Mouse (Mus musculus) brain, embryonic 14.5 days (tissue): ENCODE measurements at regions not wholly inside any gene's neighbourhood (a gene's known extent, or its start where the extent isn't known, plus 50 kb on each side); places are given as distances from the start of the nearest gene placed in this dataset.

Source experiments
- DNase-seq: peaks from one replicate; pipeline ENCODE4 v3.0.0-alpha.2; 2011; ENCODE audit warnings: low read depth
- CTCF ChIP-seq: fragments of 200-500 bp; IDR thresholded peaks from 2 replicates; pipeline ENCODE4 v1.5.1; 2012; ENCODE audit warnings: inconsistent platforms, mild to moderate bottlenecking, moderate library complexity, borderline replicate concordance; ENCODE audit not compliant: insufficient read depth, insufficient read length; ENCODE audit errors: extremely low read depth
- POLR2A ChIP-seq: fragments of 200-500 bp; IDR thresholded peaks from 2 replicates; pipeline ENCODE4 v1.6.1; 2012; ENCODE audit warnings: mild to moderate bottlenecking, inconsistent platforms, borderline replicate concordance; ENCODE audit not compliant: poor library complexity, insufficient read depth, insufficient read length, severe bottlenecking; ENCODE audit errors: extremely low read depth

DNA sequence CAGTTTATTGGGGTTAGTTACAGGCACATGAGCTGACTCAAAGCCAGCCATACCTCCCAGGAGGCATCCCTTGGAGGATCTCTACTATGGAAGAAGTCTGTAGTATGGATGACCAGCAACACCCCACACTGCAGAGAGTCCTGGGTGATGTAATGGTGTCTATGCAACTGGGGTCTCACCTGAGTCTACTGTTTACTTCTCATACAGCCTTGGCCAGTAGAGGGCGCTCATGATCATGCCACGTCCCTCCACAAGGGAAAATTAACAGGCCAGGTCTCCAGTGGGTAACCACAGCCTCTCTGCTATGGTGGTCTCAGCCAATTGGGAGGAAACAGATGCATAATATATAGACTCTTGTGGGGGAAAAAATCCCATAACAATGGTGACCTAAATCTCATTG, 111.7 kb downstream of the Cdh26 start:
- DNase-seq, result no peak
- TF ChIP-seq POLR2A (no peak), CTCF (peak; percentile 64)

DNA sequence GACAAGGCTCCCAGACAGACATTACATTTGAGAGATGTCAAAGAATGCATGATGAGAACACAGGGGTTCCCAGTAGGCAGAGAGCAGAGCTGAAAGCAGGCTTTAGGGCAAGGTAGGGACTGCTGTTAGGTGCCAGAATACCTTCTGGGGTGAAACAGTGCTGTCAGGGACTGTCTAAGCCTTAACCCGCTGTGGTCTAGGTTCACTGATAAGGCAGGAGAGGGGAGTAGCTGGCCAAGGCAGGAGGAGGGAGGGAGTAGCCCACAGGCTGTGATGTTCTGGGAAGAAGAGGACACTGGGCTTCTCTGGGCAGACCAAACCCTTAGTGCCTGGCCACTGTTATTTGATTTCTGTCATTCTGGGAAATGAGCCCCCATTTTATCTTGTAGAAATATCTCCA, 114.1 kb downstream of the Cdh26 start:
- no peak for DNase-seq
- TF ChIP-seq POLR2A, result no peak
- no peak for TF ChIP-seq CTCF

GRCm38 (mm10) chr2:178545601-178546352, 115.4 kb downstream of the Cdh26 start:
- DNase-seq, result peak; percentile 66
- no peak for TF ChIP-seq POLR2A
- no peak for TF ChIP-seq CTCF

DNA sequence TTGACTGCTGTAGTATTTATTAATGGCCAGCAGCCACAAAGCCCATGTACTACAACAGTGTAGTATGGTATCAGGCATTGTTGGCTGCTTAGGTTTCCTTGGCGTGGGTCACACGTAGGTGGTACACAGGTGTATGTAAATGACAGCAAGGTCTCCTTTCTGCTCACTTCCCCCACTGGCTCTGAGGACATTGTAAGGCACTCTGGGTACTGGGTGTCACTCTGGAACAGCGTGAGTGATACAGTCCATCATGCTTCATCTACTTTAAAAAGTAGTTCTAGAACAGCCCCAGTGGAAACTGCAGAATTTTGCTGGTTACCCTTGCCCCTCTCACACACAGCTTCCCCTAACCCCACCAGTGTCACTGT, 116.0 kb downstream of the Cdh26 start:
- TF ChIP-seq CTCF, result no peak
- no peak for DNase-seq

DNA sequence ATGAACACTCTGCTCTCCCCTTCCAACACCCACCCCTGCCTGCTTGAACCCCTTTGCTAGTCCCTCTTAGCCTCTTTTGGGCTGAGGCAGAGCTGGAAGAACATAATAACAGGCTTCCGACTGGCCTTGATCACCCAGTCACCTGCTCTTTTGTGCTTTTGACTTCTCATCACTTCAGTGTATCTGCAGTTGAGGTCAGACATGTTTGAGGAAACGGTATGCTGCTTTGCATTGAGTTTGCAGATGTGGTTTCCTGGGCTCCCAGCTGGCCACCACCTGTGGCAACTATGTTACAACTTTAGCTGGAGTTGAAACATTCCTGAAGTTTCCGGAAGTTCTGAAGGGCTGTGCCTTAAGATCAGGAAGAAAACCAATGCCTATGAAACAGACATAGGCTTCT, 116.6 kb downstream of the Cdh26 start:
- DNase-seq, result no peak
- TF ChIP-seq POLR2A (no peak), CTCF (no peak)

GRCm38 (mm10) chr2:178548937-178549336, 118.6 kb downstream of the Cdh26 start:
- TF ChIP-seq POLR2A, result no peak
- TF ChIP-seq CTCF, result no peak
- DNase-seq, result no peak

DNA sequence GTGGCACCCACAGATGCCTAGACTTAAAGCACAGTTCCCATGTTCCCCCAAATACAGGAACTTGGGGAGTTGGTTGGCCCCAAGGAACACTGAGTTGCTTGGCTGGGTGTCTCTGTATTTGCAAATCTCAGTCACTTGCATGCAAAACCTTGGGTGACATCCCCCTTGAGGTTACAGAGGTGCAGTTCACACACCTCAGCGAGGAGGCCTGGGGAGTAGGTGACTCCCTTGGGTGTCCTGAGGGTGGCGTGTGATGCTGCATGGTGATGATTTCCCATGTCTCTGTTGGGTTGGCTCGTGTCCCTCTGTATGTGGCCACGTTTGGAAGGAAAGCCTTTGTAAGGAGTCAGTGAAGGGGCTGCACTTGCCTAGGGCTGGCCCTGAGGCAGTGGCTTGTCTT, 123.4 kb downstream of the Cdh26 start:
- TF ChIP-seq POLR2A (no peak), CTCF (no peak)

GRCm38 (mm10) chr2:178555692-178556340, 125.5 kb downstream of the Cdh26 start:
- TF ChIP-seq CTCF (no peak), POLR2A (no peak)

More for the DNA sequence above, 123.4 kb downstream of the Cdh26 start:
- no peak for DNase-seq

GRCm38 (mm10) chr2:178557934-178558333, 127.6 kb downstream of the Cdh26 start:
- DNase-seq, result peak; percentile 47
- no peak for TF ChIP-seq CTCF
- no peak for TF ChIP-seq POLR2A

More at GRCm38 (mm10) chr2:178555692-178556340, 125.5 kb downstream of the Cdh26 start:
- DNase-seq, result no peak

DNA sequence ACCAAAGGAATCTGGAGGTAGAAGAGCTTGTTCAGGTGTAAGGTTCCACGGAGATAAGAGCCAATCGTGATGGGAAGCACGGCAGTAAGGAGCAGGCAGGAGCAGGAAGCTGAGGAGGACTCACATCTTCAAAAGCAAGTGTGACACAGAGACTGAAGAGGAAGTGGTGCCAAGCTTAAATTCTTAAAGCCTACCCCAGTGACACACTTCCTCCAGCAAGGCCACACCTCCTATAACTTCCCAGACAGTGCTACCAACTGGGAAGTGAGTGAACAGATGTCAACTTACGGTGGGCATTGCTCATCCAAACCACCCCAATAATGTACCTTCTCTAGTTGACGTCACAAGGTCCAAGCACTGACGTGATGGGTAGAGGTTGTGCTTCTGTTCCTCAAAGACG, 133.0 kb downstream of the Cdh26 start:
- TF ChIP-seq CTCF, result no peak
- DNase-seq, result no peak

GRCm38 (mm10) chr2:178565368-178565818, 135.1 kb downstream of the Cdh26 start:
- peak; percentile 51 for DNase-seq
- TF ChIP-seq CTCF, result no peak
- no peak for TF ChIP-seq POLR2A

- TF ChIP-seq CTCF, result no peak
- no peak for TF ChIP-seq POLR2A
- DNase-seq, result no peak
Measured at GRCm38 (mm10) chr2:178567493-178567892, 137.2 kb downstream of the Cdh26 start.
